Mouse (Mus musculus) gastrocnemius, adult 18-20 months (tissue): ENCODE measurements around the gene Ndufb4. TPM values are rescaled to one million over a fixed set of nuclear protein-coding genes. Genes with fewer than 3 reads are reported as not detected.
"Not testable (repeated sequence)": the region's sequence is repeated elsewhere in the genome, so short reads cannot be mapped to it uniquely, and the experiment has no call there.

ENCODE experiments used
- DNase-seq: peaks from one replicate; pipeline ENCODE4 v3.0.0; 2021; ENCODE audit warnings: low spot score
- total RNA-seq, 2 experiments: library from RNA; stranded (reverse); gene quantifications; 2 replicates each; pipeline ENCODE4 v1.2.3; 2021

Ndufb4 gene
- total RNA-seq, 2 experiments from 2014 or later = 198 to 200 TPM

DNA sequence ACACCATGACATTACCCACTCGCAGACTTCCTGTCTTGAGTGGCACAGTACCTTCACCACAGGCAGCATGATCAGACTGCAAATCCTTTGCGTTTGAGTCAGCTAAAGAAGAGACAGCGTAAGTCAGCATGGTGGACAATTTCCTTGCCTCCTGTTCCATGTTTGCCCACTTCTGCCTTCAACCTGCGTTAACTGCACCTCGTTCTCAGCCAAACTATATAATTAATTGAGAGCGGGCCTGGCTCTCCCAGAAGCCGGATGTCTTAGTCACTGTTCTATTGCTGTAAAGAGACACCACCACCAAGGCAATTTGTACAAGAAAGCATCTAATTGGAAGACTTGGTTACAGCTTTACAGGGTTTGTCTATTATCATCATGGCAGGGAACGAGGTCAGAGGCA lies 26.6 kb upstream of the Ndufb4 start:
- no peak for DNase-seq

DNA sequence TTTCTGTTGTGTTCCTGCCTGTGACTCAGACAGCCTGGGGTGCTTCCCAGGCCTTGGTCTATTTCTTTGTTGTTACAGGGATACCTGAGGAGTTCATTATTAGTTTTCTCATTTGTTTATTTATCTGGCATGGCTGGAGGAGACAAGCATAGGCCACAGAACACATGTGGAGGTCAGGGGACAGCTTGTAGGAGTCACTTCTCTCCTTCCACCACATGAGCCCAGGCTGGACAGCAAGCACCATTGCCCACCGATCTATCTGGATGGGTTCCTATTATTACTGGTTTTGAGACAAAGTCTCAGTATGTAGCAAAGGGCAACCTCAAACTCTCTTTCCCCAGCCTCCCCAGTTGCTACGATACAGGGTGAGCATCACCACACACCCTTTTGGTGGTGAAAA lies 26.0 kb upstream of the Ndufb4 start:
- DNase-seq = no peak

DNA sequence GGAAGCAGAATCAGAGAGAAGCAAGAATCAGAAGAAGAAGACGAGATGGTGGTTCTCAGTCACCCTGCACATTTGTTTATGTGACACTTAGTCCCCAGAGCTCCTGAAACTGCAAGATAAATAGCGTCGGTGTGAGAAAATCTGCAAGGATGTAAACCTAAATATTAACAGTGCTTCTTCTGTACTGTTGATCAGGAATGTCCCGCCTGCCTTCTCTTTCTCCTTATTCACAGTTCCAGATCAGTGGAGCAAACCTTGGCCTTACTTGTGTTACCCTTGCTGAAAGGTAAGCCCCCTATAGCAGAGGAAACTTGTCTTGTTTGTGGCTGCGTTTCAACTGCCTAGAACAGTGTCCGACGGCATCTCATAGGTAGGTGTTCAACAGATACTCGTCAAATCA lies 23.3 kb upstream of the Ndufb4 start:
- DNase-seq = no peak

- no peak for DNase-seq
These were observed 22.4 kb upstream of the Ndufb4 start for GRCm38 (mm10) chr16:37676677-37677072.

DNA sequence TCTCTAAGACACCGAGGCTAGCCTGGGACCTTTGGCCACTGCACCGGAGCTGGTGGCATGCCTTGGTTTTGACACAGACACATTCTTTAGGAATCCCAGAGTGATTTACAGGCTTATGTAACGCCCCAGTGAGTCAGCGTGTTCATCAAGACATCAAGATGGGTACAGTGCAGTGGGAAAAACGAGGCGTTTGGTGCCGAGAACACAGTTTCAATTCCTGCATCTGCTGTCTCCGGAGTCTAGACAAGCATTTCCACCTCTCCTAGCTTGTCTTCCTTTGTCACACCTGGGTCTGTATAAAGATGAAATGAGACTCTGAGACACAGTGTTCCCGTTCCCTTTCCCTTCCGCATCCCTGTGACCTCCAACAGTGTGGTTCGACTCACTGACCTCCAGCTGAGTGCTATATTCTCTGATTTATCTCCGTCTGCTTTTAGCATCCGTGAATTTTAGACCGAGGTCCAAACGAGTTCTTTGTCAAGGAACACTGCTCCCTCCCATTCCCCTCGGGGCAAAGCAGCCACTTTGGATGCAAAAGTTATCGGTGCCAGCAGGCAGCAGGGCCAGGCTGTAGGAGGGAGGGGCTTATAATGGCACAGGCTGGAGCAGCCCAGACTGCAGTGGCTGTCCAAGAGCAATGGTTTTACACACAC lies 21.9 kb upstream of the Ndufb4 start:
- DNase-seq = no peak

DNA sequence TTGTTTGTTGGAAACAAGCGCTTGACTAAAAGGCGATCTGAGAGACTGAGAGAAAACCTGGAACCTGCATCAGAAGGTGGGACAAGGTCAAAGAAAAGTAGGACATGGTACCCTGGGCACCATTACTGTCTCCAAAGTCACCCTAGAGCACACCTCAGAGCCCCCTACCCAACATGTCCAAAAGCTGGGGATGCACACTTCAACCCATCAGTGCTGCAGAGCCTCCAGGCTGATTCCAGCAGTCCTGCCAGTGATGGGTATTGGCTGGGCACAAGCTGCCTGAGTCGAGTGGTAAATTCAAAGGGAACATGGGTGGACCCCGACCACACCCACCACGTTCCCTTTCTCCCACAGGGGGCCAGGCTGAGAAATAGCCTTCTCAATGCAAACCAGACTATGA lies 21.1 kb upstream of the Ndufb4 start:
- no peak for DNase-seq

GRCm38 (mm10) chr16:37670666-37671283 lies 16.5 kb upstream of the Ndufb4 start:
- no peak for DNase-seq

DNA sequence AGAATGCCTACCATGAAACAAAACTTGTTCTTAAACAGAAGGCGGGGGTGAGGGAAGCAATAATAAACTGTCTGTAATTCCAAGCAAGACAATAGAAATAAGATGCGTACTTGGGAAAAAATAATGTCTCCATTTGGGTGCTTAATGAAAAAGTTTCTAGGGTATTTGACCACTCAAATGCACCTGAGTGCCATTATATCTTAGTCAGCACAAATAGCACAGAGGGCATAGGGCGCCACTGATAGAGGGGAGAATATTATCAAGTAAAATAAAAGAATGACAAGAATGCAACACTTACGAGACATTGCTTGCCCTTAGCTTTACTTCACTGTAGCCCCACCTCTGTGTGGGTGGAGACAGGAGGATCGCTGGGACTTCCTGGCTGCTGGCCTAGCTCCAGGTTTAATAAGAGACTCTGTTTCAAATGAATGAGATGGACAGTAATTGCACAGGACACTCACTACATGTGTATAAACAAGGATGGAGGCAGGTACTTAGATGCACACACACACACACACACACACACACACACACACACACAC lies 11.2 kb upstream of the Ndufb4 start:
- no peak for DNase-seq

- no peak for DNase-seq
These were observed 9.6 kb upstream of the Ndufb4 start for GRCm38 (mm10) chr16:37663643-37664459.

- no peak for DNase-seq
These were observed 2.5 kb upstream of the Ndufb4 start for GRCm38 (mm10) chr16:37656796-37657195.

- no peak for DNase-seq
These were observed 1.6 kb upstream of the Ndufb4 start for GRCm38 (mm10) chr16:37655756-37656347.

DNA sequence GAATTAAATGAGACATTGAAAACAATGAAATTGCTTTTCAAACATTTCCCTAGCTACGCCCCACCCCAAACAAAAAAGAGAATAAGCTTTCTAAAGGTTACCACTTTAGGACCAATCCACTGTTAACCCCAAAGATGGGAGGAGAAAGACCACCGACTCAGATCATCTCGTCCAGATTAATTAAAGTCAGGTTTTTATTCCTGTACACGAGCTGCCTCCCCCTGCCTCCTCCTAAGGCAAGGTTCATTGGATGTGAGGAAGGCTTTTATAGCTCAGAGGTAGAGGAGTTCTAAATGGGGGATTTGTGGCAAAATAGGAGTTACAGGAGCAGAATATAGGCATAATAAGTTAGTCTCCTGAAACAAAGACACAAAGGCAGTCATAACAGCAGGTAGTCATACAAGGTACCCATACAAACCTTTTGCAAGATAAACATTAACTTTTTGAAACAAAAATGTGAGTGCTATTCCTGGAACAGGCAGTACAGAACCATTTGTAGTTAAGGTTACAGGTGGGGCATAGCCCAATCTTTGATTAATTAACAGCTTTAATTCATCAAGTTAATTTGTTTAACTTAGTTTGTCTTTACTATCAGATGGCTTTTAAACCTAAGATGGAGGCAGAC lies 690 bp upstream of the Ndufb4 start:
- no peak for DNase-seq

- DNase-seq = no peak
These were observed 1.2 kb downstream of the Ndufb4 start for GRCm38 (mm10) chr16:37653058-37653457.

DNA sequence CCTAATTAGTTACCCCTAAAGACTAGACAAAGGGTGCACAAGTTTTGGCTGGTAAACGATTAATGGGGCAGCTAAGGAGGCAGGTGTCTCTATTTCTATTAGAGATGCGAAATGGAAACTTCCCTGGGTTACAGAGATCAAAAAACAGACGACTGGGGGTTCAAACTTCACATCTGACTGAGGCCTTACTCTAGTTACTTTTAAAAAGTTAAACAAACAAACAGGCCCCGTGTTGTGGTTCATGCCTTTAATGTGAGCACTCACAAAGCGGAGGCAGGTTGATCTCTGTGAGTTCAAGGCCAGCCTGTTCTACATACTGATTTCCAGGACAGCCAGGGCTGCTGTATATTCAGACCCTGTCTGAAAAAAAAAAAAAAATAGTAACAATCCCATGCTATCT lies 1.6 kb downstream of the Ndufb4 start:
- DNase-seq = no peak

GRCm38 (mm10) chr16:37651467-37651866 lies 2.8 kb downstream of the Ndufb4 start:
- no peak for DNase-seq

DNA sequence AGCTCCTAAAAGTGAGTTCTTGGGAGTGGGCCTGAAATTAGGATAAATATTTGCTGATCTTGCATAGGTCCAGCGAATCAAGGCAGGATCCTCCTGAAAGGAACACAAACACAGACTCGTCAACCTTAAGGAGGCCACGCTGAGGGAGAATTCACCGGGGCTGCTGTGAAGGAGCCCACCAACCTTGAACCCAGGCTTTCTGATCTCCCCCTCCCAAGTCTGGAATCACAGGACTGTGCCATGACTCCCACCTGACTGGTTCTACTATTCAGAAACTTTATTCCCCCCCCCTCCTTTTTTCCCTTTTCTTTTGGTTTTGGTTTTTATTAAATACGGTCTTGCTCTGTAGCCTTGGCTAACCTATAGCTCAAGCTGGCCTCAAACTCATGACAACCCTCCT lies 5.2 kb downstream of the Ndufb4 start:
- no peak for DNase-seq

DNA sequence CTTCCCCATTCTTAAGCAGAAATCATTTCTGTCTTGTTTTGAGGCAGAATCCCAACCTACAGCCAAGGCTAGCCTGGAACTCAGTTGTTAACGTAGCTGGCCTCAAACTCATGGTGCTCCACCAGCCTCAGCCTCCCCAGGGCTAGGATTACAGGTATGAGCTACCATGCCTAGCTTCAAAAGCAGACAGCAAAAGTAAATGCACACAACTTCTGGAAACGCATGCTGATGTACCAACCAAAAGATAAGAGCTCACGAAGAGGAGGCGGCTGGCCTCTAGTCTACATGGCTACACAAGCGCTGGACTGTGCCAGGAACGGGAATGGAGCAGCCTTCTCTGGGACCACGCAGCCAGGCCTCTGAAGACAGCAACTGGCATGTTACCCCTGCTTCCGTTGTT lies 6.3 kb downstream of the Ndufb4 start:
- no peak for DNase-seq

DNA sequence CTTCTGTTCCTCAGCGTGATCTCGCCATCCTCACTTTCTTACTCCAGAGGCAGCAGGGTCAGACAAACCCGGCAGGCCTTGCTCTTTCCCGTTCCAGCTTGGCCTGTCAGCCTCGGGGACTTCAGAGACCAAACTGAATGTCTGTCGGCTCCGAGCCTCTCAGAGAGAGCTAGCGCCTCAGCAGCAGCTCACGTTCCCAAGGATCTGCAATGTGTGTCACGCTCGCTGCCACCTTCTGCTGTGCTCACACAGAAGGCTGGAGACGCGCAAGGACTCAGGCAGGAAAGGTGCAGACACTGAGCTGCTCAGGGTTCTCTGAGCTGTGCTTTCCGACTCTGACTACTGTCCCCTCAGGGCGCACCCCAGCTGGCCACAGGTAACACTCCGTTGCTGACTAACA lies 7.2 kb downstream of the Ndufb4 start:
- DNase-seq = no peak

DNA sequence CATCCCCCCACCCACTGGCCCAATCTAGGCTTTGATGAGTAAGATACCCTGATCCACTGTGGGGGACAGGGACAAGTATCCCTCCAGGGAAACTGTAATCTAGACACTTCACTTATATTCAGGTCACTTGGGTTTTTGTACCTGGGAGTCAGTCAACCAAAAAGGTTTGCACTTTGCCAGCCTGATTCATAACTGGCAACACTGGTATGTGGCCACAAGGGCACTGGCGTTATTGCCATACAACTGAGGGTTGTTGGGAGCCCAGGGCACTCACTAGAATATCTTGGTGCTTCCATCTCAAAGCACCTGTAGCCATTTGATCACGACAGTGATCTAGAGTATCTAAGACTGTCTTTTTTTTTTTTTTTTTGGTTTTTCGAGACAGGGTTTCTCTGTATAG lies 8.5 kb downstream of the Ndufb4 start:
- no peak for DNase-seq

DNA sequence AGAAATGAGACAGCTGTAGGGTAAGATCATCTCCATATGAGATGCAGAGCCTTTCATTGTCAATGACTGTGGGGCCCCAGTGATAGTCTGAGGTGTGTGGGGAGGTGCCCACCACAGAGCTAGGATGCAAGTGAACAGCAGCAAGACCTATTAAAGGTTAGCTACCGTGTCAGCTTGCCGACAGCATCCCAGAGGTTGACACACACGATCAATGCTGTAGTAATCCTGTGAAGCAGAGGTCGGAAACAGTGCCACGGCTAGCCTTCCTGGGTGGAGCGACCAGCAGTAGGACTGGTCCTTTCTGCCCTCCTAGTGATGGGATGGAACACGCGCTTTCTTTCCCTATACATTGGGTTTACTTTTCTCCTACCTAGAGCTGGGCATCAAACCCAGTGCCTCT lies 9.0 kb downstream of the Ndufb4 start:
- no peak for DNase-seq

DNA sequence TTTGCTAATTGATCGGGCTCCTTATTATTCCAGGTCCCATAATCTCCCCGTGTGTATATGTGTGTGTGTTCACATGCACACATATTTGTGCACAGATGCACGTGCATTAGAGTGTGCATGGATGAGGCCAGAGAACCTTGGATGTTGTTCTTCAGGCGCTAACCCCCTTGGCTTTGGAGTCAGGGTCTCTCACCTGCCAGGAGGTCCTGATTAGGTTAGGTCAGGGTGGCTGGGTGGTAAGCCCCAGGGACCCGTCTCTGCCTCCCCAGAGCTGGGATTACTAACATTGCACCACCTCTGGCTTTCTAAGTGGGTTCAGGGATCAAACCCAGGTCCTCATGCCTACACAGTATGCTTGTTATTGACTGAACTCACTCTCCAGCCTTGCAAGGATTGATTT lies 9.8 kb downstream of the Ndufb4 start:
- no peak for DNase-seq

DNA sequence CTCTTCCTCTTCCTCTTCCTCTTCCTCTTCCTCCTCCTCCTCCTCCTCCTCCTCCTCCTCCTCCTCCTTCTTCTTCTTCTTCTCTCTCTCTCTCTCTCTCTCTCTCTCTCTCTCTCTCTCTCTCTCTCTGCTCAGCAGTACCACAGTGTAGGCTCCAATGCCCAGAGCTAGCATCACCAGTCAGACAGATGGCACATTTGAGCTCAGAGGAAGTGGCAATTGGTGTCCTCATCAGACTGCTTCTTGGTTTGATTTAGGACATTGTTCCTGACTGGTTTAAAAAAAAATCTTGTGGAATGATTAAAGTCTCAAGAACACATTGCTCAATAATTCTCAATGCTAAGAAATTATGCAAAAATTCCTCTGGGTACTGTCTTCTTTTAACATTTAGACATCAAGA lies 13.7 kb downstream of the Ndufb4 start:
- DNase-seq = not testable (repeated sequence)
